Mouse (Mus musculus) heart, adult 2 months (tissue): ENCODE measurements at regions not wholly inside any gene's neighbourhood (a gene's known extent, or its start where the extent isn't known, plus 50 kb on each side); places are given as distances from the start of the nearest gene placed in this dataset.

Source experiments
- CTCF ChIP-seq: fragments of 200-600 bp; IDR thresholded peaks from 2 replicates; pipeline ENCODE4 v1.8.1; 2022; ENCODE audit warnings: antibody characterized with exemption, mild to moderate bottlenecking, moderate library complexity
- EP300 ChIP-seq: fragments of 200-500 bp; IDR thresholded peaks from 2 replicates; pipeline ENCODE4 v1.6.1; 2011; ENCODE audit warnings: low read depth, low read length, control low read depth; ENCODE audit not compliant: insufficient read depth
- POLR2A ChIP-seq: fragments of 200-500 bp; IDR thresholded peaks from 2 replicates; pipeline ENCODE4 v1.6.1; 2011; ENCODE audit warnings: mild to moderate bottlenecking, low read depth, low read length, control low read depth; ENCODE audit not compliant: insufficient read depth

DNA sequence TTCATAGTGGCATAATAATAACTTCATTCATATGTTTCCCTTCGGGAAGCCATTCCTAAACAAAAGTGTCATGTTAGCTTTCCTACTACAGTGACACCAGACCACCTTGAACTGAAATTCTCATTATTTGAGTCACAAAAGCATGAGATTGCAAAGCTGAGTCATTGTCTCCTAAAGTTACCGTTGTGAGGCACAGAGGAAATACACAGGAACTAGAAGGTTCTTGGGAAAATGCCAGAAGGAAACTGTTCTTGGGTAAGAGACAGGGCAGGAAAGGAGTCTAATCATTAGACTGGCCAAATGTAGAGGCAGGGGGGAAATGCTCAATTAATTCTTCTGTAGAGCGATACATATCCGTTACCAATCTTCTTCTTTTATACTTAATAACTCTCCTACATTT, 1110.4 kb upstream of the 4930412O13Rik start:
- TF ChIP-seq POLR2A (no peak), CTCF (no peak), EP300 (no peak)
